Mouse (Mus musculus) G1E (cell line): ENCODE measurements around the gene Psenen. TPM values are rescaled to one million over a fixed set of nuclear protein-coding genes. Genes with fewer than 3 reads are reported as not detected.

Experiments used
- ATAC-seq: 2 replicates; pipeline ENCODE4 v1.8.0; 2016; ENCODE audit warnings: mild to moderate bottlenecking; ENCODE audit not compliant: insufficient number of reproducible peaks, poor library complexity, low FRiP score, severe bottlenecking; ENCODE audit errors: extremely low read depth
- DNase-seq: peaks from one replicate; pipeline ENCODE4 v3.0.0; 2012; ENCODE audit warnings: low spot score
- H3K27me3 ChIP-seq: 2 replicates; pipeline ENCODE4 v1.6.1; 2012; ENCODE audit warnings: mild to moderate bottlenecking, low read length, inconsistent platforms; ENCODE audit not compliant: insufficient read depth
- H3K36me3 ChIP-seq: replicated peaks from 2 replicates; pipeline ENCODE3; 2012; ENCODE audit warnings: mild to moderate bottlenecking, inconsistent platforms
- H3K4me1 ChIP-seq: 2 replicates; pipeline ENCODE4 v1.6.1; 2012; ENCODE audit warnings: low read depth, low read length, inconsistent platforms, mixed read lengths; ENCODE audit not compliant: insufficient read depth
- H3K4me3 ChIP-seq: 2 replicates; pipeline ENCODE4 v1.5.1; 2012; ENCODE audit warnings: low read depth, mild to moderate bottlenecking, inconsistent platforms, low read length, moderate library complexity, mixed read lengths
- H3K9me3 ChIP-seq: replicated peaks from 2 replicates; pipeline ENCODE4 v1.6.1; 2012; ENCODE audit warnings: inconsistent platforms
- CTCF ChIP-seq: IDR thresholded peaks from 2 replicates; pipeline ENCODE4 v1.5.1; 2012; ENCODE audit warnings: low read depth, low read length, inconsistent platforms, mixed read lengths
- GATA1 ChIP-seq: IDR thresholded peaks from 2 replicates; pipeline ENCODE4 v1.6.1; 2012; ENCODE audit warnings: borderline replicate concordance, low read length, inconsistent platforms, mixed read lengths
- GATA2 ChIP-seq: IDR thresholded peaks from 2 replicates; pipeline ENCODE4 v1.6.1; 2012; ENCODE audit warnings: low read depth, low read length, inconsistent platforms, borderline replicate concordance
- POLR2AphosphoS5 ChIP-seq: IDR thresholded peaks from 2 replicates; pipeline ENCODE4 v1.6.1; 2012; ENCODE audit warnings: low read depth, low read length, inconsistent platforms; ENCODE audit not compliant: insufficient replicate concordance
- TAL1 ChIP-seq: conservative IDR thresholded peaks from 2 replicates; pipeline ENCODE4 v1.6.1; 2012; ENCODE audit warnings: low read depth, low read length, inconsistent platforms, mixed read lengths
- polyA plus RNA-seq: library from polyadenylated mRNA; stranded (reverse); fragments of >175 nt; gene quantifications from 2 replicates; pipeline ENCODE4 v1.2.3, GENCODE M21; 2012
- total RNA-seq, 2 experiments: library from RNA; stranded (forward) in 1 of 2; stranded (reverse) in 1 of 2; fragments of 200-1000 nt in 1 of 2; fragments of >200 nt in 1 of 2; fragmentation: Nextera tagmentation in 1 of 2; gene quantifications; 2 replicates each; pipeline ENCODE4 v1.2.3; 2014 to 2017

Gene Psenen
- total and polyA plus RNA-seq, 3 experiments: 31.8 to 246 (median 134) TPM

DNA sequence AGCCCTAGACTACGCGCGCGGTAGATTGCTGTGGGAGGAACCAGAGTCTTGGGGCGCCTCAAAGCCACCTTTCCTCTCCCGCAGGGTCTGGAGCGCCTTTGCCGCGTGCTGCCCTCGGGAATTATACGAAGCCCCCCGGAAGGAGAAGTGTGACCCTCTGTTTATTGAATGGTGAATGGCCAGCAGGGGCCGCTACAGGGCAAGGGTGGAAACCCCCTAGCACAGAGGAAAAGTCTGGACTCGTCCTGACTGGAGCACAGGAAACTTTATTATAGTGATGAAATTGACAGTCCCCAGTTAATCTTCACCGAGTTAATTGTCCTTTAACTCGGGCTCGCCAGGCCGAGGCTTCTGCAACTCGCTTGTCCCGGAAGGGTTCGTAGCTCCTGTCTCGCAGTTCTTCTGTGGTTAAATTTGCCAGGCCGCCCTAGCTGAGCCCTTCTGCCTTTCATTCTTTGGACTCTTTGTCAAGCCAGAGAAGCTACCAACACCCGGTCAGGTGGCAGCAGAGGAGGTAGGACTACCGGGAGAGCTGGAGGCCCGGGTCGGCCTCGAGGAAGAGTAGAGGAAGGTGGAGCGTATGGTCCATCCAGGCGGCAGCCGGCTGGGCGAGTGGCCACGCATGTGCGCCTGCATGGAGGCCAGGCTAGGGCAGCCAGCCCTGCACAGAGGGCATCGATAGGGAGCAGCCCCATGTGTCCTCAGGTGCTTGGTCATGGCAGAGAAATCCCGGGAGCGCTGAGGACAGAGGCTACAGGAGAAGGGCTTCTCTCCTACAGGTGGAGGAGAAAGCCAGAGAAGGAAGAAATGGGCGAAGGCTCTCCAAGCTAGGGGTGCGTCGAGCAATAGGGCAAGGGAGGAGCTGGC is 26.2 kb upstream of the Psenen start:
- Histone ChIP-seq H3K4me1 (peaks cover 58% of the 10 kb centered on the region), H3K27me3 (peaks cover 12% of the 10 kb centered on the region), H3K36me3 (peaks cover 33% of the 10 kb centered on the region), H3K9me3 (no peaks in the 10 kb centered on the region), H3K4me3 (peak overlapping the region; percentile 88)
- ATAC-seq (peak; percentile 29; the same call in 1 of the 2 replicates), DNase-seq (peak; percentile 80)
- TF ChIP-seq CTCF: peak; percentile 52
- no peak for TF ChIP-seq TAL1

DNA sequence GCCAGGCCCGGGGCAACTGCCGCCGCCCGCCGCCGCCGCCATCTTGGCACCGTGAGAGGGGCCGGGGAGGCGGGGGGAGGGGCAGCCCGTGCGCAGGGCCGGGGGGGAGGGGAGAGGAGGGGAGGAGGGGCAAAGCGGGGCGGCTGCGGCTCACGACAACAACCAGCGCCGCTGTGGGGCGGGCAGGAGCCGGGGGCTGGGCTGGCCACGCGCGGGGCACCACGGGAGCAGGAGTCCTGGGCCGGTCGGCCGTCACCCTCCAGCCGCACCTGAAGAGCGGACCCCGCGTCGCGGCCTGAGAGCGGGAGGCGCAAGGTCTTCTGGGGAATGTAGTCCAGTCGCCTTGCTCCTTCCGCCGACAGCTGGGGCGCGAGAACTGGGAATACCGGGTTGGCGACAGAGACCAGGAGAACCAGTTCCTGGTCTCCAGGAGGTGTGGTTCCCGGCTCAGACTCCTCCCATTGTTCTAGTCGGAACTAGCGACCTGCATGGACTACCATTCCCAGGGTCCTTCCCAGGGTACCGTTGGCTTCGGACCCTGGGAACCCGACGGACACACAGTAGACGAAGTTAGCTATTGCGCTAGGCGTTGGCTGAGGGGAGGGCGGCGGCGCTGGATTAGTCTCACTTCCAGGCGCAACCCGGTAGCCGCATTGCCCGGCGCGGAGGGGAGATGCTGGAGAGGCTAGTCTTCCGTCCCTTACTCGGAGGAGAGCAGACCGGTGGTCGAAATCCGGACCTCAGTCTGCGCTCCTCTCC is 25.4 kb upstream of the Psenen start, which contains the start of gene Kmt2b:
TSS of gene Kmt2b (minus strand) at position 51 of the 759 bp plus-strand sequence.
- no peak for TF ChIP-seq CTCF
- no peak for TF ChIP-seq TAL1
- TF ChIP-seq GATA2: no peak
- TF ChIP-seq POLR2AphosphoS5: no peak
- TF ChIP-seq GATA1: no peak
- Histone ChIP-seq H3K9me3 (no peaks in the 10 kb centered on the region), H3K4me1 (peaks cover 60% of the 10 kb centered on the region), H3K36me3 (peaks cover 41% of the 10 kb centered on the region), H3K4me3 (peak within 1 kb of the TSS; percentile 88), H3K27me3 (peaks cover 5% of the 10 kb centered on the region)
- peak; percentile 75 for ATAC-seq
- peak; percentile 97 for DNase-seq

DNA sequence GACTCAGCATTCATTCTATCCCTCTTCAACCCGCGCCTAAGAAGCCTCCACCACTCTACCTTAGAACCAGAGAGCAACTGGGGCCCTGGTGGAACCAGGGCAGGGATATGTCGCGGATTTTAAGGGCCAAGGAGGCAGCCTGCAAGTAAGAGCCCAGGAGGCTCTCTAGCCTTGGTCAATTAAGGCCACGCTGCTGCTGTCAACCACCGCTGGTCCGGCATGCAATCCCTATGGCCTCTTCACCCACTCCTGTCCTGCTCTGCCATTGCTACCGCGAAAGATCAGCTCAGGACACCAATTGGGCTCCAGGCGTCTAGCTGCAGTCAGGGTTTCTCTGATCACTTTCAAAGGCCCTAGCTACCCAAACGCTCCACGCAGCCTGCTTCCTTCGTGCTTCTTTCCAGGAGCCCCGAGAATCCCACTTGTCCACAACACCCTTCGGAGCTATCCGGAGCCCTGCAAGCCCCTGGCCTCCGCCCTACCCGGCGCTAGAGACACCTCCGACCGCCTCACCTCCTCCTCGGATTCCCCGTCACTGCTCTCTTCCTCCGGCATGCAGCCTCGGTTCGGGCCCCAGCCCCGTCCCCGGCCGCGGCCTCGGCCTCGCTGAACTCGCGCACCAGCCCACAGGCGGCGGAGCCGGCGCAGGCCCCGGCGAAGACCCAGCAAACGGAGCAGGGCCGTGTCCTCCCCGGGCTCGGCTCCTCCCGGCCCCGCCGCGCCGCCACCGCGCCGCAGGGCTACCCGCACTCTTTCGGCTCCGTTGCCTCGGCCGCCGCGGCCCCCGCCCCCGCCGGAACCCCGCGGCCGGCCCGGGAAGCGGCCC is 24.6 kb upstream of the Psenen start:
- no peaks in the 10 kb centered on the region for H3K9me3 ChIP-seq
- H3K4me1 ChIP-seq: peaks cover 60% of the 10 kb centered on the region
- DNase-seq (peak; percentile 52), ATAC-seq (no peak)
- H3K36me3 ChIP-seq: peaks cover 49% of the 10 kb centered on the region
- H3K27me3 ChIP-seq: 0 out of 2 replicates have a peak, but pooled peaks cover under 1% of the 10 kb centered on the region
- TF ChIP-seq POLR2AphosphoS5 (no peak), CTCF (no peak), GATA1 (no peak), GATA2 (no peak), TAL1 (no peak)
- peak overlapping the region; percentile 88 for H3K4me3 ChIP-seq

DNA sequence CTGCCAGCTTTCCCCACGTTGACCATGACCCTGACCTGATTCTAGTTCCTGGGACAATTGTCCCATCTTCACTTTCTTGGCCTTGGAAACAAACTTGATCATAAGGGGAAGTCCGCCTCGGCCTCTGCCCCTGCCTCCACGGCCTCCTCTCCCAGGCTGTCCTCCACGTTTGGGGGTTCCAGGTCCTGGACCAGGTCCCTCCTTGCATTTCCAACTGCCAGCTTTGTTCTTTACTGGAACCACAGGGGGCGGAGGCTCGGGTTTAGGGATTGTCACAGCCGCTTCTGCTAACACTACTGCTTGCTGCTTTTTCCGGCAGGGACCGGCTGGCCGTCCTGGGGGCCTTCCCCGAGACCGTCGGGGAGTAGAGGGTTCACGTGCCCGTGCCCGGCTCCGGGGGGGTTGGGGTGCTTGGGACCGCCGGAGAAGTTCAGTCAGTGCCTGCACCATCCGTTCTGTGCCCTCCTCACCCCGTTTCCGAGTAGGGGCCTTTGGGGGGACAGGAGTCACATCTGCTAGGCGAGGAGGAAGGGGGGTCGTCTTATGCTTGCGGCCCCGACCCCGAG is 23.1 kb upstream of the Psenen start:
- Histone ChIP-seq H3K36me3 (peaks cover 64% of the 10 kb centered on the region), H3K9me3 (no peaks in the 10 kb centered on the region), H3K4me1 (peaks cover 59% of the 10 kb centered on the region), H3K4me3 (peak overlapping the region; percentile 88; the same call in 1 of the 2 replicates), H3K27me3 (no peaks in the 10 kb centered on the region)
- no peak for TF ChIP-seq GATA1
- TF ChIP-seq GATA2: no peak
- no peak for TF ChIP-seq POLR2AphosphoS5
- no peak for TF ChIP-seq CTCF
- no peak for TF ChIP-seq TAL1
- ATAC-seq: no peak
- no peak for DNase-seq

DNA sequence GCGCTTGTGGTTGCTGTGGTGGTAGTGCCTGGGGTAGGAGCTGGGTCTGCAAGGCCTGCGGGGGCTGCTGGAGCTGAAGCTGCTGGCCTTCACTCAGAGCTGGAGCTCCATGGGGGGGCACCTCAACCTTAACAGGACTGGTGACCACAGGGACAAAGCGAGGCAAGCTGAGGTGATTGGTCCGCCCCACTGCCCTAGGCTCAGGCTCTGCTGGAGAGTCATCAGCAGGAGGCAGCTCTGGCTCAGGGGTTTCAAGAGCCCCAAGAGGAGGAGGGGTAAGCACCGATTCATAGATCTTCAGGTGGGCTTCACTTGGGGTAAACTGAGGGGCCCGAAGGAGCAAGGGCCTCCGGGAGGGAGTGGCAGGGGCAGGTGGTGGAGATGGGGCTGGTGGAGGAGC is 21.7 kb upstream of the Psenen start:
- Histone ChIP-seq H3K4me3 (no peak overlapping the region), H3K9me3 (no peaks in the 10 kb centered on the region), H3K36me3 (peaks cover 71% of the 10 kb centered on the region), H3K4me1 (peaks cover 66% of the 10 kb centered on the region), H3K27me3 (no peaks in the 10 kb centered on the region)
- TF ChIP-seq CTCF (no peak), TAL1 (no peak), GATA2 (no peak), GATA1 (no peak), POLR2AphosphoS5 (no peak)
- no peak for ATAC-seq
- DNase-seq: no peak

DNA sequence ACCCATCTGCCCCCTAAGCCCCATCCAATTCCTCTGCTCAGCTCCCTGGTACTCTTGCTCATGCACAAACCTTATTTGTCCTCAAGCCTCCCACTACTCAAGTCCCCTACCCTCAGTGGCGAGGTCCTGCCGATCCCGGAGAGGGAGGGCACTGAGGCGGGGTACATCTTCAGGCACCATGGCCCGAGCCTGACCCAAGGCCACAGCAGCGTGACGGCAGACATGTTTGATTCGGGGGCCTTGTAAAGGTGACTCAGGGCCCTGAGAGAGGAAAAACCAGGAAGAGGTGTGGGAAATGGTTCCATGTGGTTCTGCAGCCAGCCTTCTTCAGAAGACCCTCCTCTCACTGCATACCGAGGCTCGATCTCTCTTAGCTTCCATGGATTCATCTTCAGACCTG is 20.9 kb upstream of the Psenen start:
- no peak overlapping the region for H3K4me3 ChIP-seq
- peaks cover 68% of the 10 kb centered on the region for H3K4me1 ChIP-seq
- TF ChIP-seq GATA2 (no peak), GATA1 (no peak), CTCF (no peak)
- DNase-seq (no peak), ATAC-seq (no peak)
- H3K9me3 ChIP-seq: no peaks in the 10 kb centered on the region
- peaks cover 79% of the 10 kb centered on the region for H3K36me3 ChIP-seq
- no peaks in the 10 kb centered on the region for H3K27me3 ChIP-seq
